Mouse (Mus musculus) lung, embryonic 14.5 days (tissue): Measurements from ENCODE around the gene Tktl2. TPM values are rescaled to one million over a fixed set of nuclear protein-coding genes. Genes with fewer than 3 reads are reported as not detected.

ENCODE experiments used
- ATAC-seq: fragments of 200-750 bp; cut with Nextera tagmentation; 2 replicates; pipeline ENCODE4 v1.8.0; 2017; ENCODE audit warnings: mild to moderate bottlenecking, moderate TSS enrichment, moderate library complexity; ENCODE audit not compliant: insufficient read depth
- DNase-seq: peaks from one replicate; pipeline ENCODE4 v3.0.0-alpha.2; 2015
- H3K27ac ChIP-seq: fragments of 300-500 bp; sonication (generic); 2 replicates; pipeline ENCODE4 v1.5.1; 2014; ENCODE audit warnings: low read depth, mild to moderate bottlenecking, moderate library complexity
- H3K27me3 ChIP-seq: fragments of 300-500 bp; sonication (generic); 2 replicates; pipeline ENCODE4 v1.6.1; 2014; ENCODE audit warnings: low read length, control low read depth; ENCODE audit not compliant: insufficient read depth
- H3K36me3 ChIP-seq: fragments of 300-500 bp; sonication (generic); 2 replicates; pipeline ENCODE4 v1.6.1; 2014; ENCODE audit warnings: control low read depth; ENCODE audit not compliant: insufficient read depth
- H3K4me1 ChIP-seq: fragments of 300-500 bp; sonication (generic); 2 replicates; pipeline ENCODE4 v1.6.1; 2014; ENCODE audit warnings: antibody characterized with exemption, control low read depth; ENCODE audit not compliant: insufficient read depth
- H3K4me2 ChIP-seq: fragments of 300-500 bp; sonication (generic); 2 replicates; pipeline ENCODE4 v1.6.1; 2014; ENCODE audit warnings: mild to moderate bottlenecking
- H3K4me3 ChIP-seq: fragments of 300-500 bp; sonication (generic); 2 replicates; pipeline ENCODE4 v1.5.1; 2014; ENCODE audit warnings: low read depth, low read length
- H3K9ac ChIP-seq: fragments of 300-500 bp; sonication (generic); 2 replicates; pipeline ENCODE4 v1.6.1; 2014
- H3K9me3 ChIP-seq: fragments of 300-500 bp; sonication (generic); 2 replicates; pipeline ENCODE4 v1.6.1; 2016; ENCODE audit warnings: low read depth, low read length, control low read depth
- CTCF ChIP-seq: IDR thresholded peaks from 2 replicates; pipeline ENCODE4 v1.5.1; 2016; ENCODE audit warnings: antibody characterized with exemption, low read depth
- WGBS: fragments of 180-500 bp; shearing (Covaris S2); extraction: QIAGEN DNeasy Blood & Tissue Kit; methylation state at CpG from one replicate; pipeline ENCODE4 v1.1.7; 2014; 5-methylcytosine and 5-hydroxymethylcytosine counted together
- polyA plus RNA-seq: library from polyadenylated mRNA; unstranded; fragments of >200 nt; fragmentation: Nextera tagmentation; extraction: Ambion mirVana; gene quantifications from 2 replicates; pipeline ENCODE4 v1.2.1, GENCODE M21; 2014

Tktl2 gene
- polyA plus RNA-seq: not detected in 2 replicates

- Histone ChIP-seq H3K4me1 (no peaks in the 10 kb centered on the region), H3K27ac (no peak within 1 kb of the TSS), H3K4me2 (no peak within 1 kb of the TSS), H3K9ac (no peak within 1 kb of the TSS), H3K4me3 (no peak within 1 kb of the TSS), H3K9me3 (no peaks in the 10 kb centered on the region), H3K36me3 (no peaks in the 10 kb centered on the region), H3K27me3 (no peaks in the 10 kb centered on the region)
- 91% methylated on average over 22 of the region's 22 CpGs for WGBS
- no peak for TF ChIP-seq CTCF
- DNase-seq: no peak
- no peak for ATAC-seq
Observed at GRCm38 (mm10) chr8:66511537-66511936, at the start of gene Tktl2. TSS of gene Tktl2 (plus strand) at chr8:66511756.

GRCm38 (mm10) chr8:66469821-66470220 lies 41.7 kb upstream of the Tktl2 start:
- H3K27me3 ChIP-seq: no peaks in the 10 kb centered on the region
- H3K36me3 ChIP-seq: no peaks in the 10 kb centered on the region
- ATAC-seq (no peak), DNase-seq (no peak)
- no peak overlapping the region for H3K4me3 ChIP-seq
- H3K9ac ChIP-seq: no peak overlapping the region
- no peaks in the 10 kb centered on the region for H3K9me3 ChIP-seq
- no peaks in the 10 kb centered on the region for H3K4me1 ChIP-seq
- H3K4me2 ChIP-seq: no peak overlapping the region
- WGBS: 63% methylated on average over 3 of the region's 3 CpGs
- no peak for TF ChIP-seq CTCF
- H3K27ac ChIP-seq: no peak overlapping the region

DNA sequence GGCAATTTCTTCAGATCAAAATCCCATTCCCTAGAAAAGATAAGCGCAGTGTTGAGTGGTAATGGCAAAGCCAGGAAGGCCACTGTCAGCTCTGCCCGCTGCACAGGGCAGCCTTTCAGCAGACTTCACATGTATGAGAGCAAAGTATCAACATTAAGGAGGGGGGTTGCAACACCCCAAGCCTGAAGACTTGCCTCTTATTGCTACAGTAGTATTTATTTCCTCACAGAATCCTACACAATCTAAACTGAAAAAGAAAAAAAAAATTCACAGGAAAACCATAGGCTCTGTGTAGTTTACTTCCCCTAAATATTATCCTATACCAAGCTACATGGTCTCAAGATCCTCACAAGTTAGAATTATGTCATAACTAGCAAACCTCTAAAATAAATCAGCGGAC lies 34.7 kb upstream of the Tktl2 start:
- DNase-seq: no peak
- Histone ChIP-seq H3K36me3 (peaks cover 60% of the 10 kb centered on the region), H3K4me1 (no peaks in the 10 kb centered on the region), H3K27me3 (no peaks in the 10 kb centered on the region), H3K9ac (no peak overlapping the region), H3K4me2 (no peak overlapping the region), H3K27ac (no peak overlapping the region), H3K9me3 (no peaks in the 10 kb centered on the region), H3K4me3 (no peak overlapping the region)
- no peak for ATAC-seq
- WGBS: 92% methylated on average over 3 of the region's 3 CpGs
- no peak for TF ChIP-seq CTCF

DNA sequence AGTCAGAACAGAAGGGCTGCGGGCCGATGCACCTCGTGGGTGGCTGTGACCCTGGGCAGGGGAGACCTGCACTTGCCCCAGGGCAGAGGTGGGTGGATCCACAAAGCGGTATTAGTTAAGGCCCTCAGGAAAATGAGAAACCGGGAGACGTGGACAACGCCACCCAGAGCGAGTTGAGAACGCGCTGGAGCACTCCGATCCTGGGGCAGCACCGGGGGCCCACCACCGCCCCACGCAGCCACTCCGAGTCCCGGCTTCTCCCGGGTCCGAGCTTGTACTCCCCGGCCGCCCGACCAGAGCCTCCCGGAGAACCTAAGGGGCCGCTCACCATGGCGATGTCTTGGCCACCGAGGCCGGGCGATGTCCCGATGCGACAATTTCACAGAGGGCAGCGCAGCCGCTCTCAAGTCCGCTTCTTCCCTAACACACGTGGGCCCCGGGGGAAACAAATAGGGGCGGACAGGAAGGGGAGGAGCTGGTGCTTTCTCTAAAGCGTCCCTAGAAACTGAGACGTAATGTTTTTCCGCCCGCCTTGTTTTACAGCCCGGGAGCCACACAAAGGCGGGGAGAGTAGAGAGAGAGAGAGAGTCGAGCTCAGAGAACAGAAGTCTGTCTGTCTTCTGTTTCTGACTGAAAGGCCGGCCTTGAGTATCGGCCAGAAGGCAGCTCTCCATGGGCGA lies 25.3 kb upstream of the Tktl2 start, which contains the start of gene Tma16:
TSS of gene Tma16 (minus strand) at position 447 of the 680 bp plus-strand sequence.
- no peaks in the 10 kb centered on the region for H3K4me1 ChIP-seq
- no peak for TF ChIP-seq CTCF
- H3K36me3 ChIP-seq: peaks cover 20% of the 10 kb centered on the region
- peak within 1 kb of the TSS; percentile 86 for H3K4me3 ChIP-seq
- ATAC-seq (peak; percentile 96), DNase-seq (peak; percentile 91)
- peak within 1 kb of the TSS; percentile 42; the same call in 1 of the 2 replicates for H3K27ac ChIP-seq
- under 1% methylated on average over 45 of the region's 45 CpGs for WGBS
- peak within 1 kb of the TSS; percentile 71 for H3K4me2 ChIP-seq
- peak within 1 kb of the TSS; percentile 86 for H3K9ac ChIP-seq
- H3K9me3 ChIP-seq: no peaks in the 10 kb centered on the region
- no peaks in the 10 kb centered on the region for H3K27me3 ChIP-seq

DNA sequence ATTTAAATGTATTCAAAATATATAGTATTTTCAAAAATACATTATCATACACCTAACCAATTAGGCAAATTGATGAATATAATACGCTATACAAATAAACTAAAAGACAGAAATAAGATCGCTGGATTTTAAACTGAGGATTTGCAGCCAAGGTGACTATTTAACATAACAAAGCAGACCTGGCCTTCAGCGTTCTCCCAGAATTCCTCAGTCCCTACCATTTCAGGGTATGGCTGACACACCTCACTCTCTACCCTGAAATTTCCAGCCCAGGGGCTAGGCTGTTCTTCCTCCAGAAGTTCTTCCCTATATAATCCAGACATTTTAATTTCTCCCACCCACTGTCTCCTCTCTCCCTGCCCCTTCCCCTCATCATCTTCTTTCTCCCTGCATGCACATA lies 23.0 kb upstream of the Tktl2 start:
- no peaks in the 10 kb centered on the region for H3K9me3 ChIP-seq
- no peak overlapping the region for H3K27ac ChIP-seq
- DNase-seq (no peak), ATAC-seq (no peak)
- no peak overlapping the region for H3K4me3 ChIP-seq
- no peak overlapping the region for H3K9ac ChIP-seq
- H3K4me1 ChIP-seq: no peaks in the 10 kb centered on the region
- WGBS: 46% methylated on average over 3 of the region's 3 CpGs
- no peak for TF ChIP-seq CTCF
- H3K4me2 ChIP-seq: no peak overlapping the region
- no peaks in the 10 kb centered on the region for H3K27me3 ChIP-seq
- 0 out of 2 replicates have a peak, but pooled peaks cover 4% of the 10 kb centered on the region for H3K36me3 ChIP-seq

DNA sequence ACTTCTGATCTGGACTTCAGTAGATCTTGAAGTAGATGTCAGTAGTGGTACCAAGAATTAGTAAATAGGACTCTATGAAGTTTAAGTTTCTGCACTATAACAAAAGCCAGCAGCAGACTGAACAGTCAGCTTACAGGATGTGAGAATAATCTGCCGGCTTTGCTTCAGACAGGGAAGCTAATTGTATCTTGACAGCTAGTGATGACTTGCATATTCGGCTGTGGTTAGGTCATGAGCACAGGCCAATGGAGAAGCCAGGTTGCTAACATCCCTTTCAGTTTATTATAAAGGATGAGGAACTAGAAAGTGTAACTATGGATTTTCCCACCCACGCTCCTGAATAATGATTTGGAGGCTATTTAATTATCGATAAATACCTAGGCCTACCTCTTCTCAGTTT lies 20.9 kb upstream of the Tktl2 start:
- no peaks in the 10 kb centered on the region for H3K36me3 ChIP-seq
- no peaks in the 10 kb centered on the region for H3K4me1 ChIP-seq
- H3K9me3 ChIP-seq: no peaks in the 10 kb centered on the region
- no peak for DNase-seq
- H3K4me2 ChIP-seq: no peak overlapping the region
- H3K27ac ChIP-seq: no peak overlapping the region
- H3K27me3 ChIP-seq: no peaks in the 10 kb centered on the region
- 77% methylated on average over 4 of the region's 4 CpGs for WGBS
- H3K9ac ChIP-seq: no peak overlapping the region
- no peak for ATAC-seq
- no peak for TF ChIP-seq CTCF
- H3K4me3 ChIP-seq: no peak overlapping the region

DNA sequence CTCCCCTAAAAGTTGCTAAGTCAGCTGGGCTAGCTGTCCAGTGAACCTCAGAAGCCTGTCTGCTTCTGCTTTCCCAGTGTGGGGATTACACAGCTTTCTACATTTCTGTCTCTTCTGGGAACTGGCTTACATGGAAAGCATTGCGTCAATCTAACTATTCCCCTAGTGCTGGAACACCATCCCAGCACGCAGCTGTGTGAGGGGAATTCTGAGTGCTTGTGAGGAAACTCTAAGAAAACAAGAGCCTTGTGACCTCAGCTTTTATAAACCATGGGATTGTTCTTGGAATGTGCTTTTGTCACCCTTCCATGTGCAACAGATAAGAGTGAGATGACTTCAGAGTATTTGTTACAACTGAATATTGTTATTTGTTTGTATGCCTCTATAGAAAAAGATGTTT lies 17.1 kb upstream of the Tktl2 start:
- Histone ChIP-seq H3K4me1 (no peaks in the 10 kb centered on the region), H3K9me3 (no peaks in the 10 kb centered on the region), H3K27ac (no peak overlapping the region), H3K4me3 (no peak overlapping the region), H3K9ac (no peak overlapping the region), H3K4me2 (no peak overlapping the region), H3K36me3 (no peaks in the 10 kb centered on the region), H3K27me3 (no peaks in the 10 kb centered on the region)
- ATAC-seq (no peak), DNase-seq (no peak)
- no peak for TF ChIP-seq CTCF
- WGBS: 62% methylated on average over 2 of the region's 2 CpGs
